Mouse (Mus musculus) neural tube, embryonic 14.5 days (tissue): ENCODE results near the gene Hist1h4h. TPM values are rescaled to one million over a fixed set of nuclear protein-coding genes. Genes with fewer than 3 reads are reported as not detected.

Experiments
- ATAC-seq: fragments of 200-750 bp; cut with Nextera tagmentation; 2 replicates; pipeline ENCODE4 v1.8.0; 2017; ENCODE audit warnings: low read depth, mild to moderate bottlenecking, moderate TSS enrichment, moderate library complexity
- H3K27ac ChIP-seq: fragments of 300-500 bp; sonication (generic); 2 replicates; pipeline ENCODE4 v1.5.1; 2014; ENCODE audit warnings: low read depth, mild to moderate bottlenecking, control low read depth, low read length, moderate library complexity, mixed read lengths
- H3K27me3 ChIP-seq: fragments of 300-500 bp; sonication (generic); 2 replicates; pipeline ENCODE4 v1.6.1; 2014; ENCODE audit warnings: low read length; ENCODE audit not compliant: control insufficient read depth, insufficient read depth
- H3K36me3 ChIP-seq: fragments of 300-500 bp; sonication (generic); 2 replicates; pipeline ENCODE4 v1.6.1; 2014; ENCODE audit warnings: low read length, mixed read lengths; ENCODE audit not compliant: control insufficient read depth, insufficient read depth
- H3K4me1 ChIP-seq: fragments of 300-500 bp; sonication (generic); 2 replicates; pipeline ENCODE4 v1.6.1; 2014; ENCODE audit warnings: low read length; ENCODE audit not compliant: control insufficient read depth, insufficient read depth
- H3K4me2 ChIP-seq: fragments of 300-500 bp; sonication (generic); 2 replicates; pipeline ENCODE4 v1.6.1; 2014; ENCODE audit warnings: mild to moderate bottlenecking, low read depth, low read length, control low read depth
- H3K4me3 ChIP-seq: fragments of 300-500 bp; sonication (generic); 2 replicates; pipeline ENCODE4 v1.5.1; 2014; ENCODE audit warnings: low read depth, low read length, control low read depth, mixed read lengths
- H3K9ac ChIP-seq: fragments of 300-500 bp; sonication (generic); replicated peaks from 2 replicates; pipeline ENCODE4 v1.6.1; 2014; ENCODE audit warnings: low read depth, mild to moderate bottlenecking, control low read depth, low read length, mixed read lengths
- H3K9me3 ChIP-seq: fragments of 300-500 bp; sonication (generic); 2 replicates; pipeline ENCODE4 v1.6.1; 2016; ENCODE audit warnings: low read length; ENCODE audit not compliant: control insufficient read depth
- WGBS: fragments of 180-500 bp; shearing (Covaris S2); extraction: QIAGEN DNeasy Blood & Tissue Kit; methylation state at CpG from one replicate; pipeline ENCODE4 v1.1.7; 2014; 5-methylcytosine and 5-hydroxymethylcytosine counted together
- polyA plus RNA-seq: library from polyadenylated mRNA; unstranded; fragments of >200 nt; fragmentation: Nextera tagmentation; extraction: Ambion mirVana; gene quantifications from 2 replicates; pipeline ENCODE4 v1.2.1, GENCODE M21; 2014

The Hist1h4h gene
- polyA plus RNA-seq, 1 experiment from 2014 or later, result 1.7 TPM

DNA sequence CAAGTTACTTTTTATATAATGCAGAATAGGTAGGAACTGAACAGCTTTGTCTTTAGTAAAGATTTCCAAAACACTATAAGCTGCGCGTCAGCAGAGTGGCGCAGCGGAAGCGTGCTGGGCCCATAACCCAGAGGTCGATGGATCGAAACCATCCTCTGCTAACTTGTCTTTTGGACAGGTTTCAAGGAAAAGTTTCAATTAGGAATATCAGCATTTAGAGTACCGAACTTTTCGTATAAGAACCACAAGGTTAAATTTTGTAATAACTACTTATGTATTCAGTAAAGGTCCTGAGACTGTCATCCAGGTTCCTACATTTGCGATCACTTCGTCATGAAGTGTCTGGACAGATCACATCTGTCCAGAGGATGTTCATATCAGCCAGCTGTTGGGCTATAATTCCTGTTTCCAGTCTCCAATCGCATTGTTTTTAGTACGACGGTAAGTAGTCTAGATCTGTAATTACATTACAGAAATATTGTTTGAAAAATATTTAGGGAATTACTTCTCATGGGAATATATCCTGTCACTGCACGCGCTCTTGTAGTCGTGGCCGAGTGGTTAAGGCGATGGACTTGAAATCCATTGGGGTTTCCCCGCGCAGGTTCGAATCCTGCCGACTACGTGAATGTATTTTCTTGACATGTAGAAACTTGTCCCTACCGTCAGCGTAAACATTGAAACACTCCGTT, 13.1 kb upstream of the Hist1h4h start:
- H3K9ac ChIP-seq, result no peak overlapping the region

DNA sequence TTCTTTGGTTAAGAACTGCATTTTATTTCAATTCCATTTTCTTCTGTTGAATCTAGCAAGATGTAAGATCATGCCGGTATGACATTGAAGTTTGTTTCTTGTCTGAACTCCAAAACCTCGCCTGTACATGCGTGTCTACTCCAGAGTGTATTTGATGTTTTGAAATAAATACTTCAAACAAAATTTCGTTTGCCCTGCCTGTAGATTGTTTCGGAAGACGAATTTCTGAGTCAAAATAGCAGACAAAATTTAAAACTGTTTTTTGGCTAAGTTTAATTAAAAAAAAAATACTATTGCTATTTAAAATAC, 12.6 kb upstream of the Hist1h4h start:
- Histone ChIP-seq H3K4me2 (peak overlapping the region; percentile 63), H3K27ac (no peak overlapping the region), H3K9ac (no peak overlapping the region), H3K4me3 (peak overlapping the region; percentile 39), H3K4me1 (peaks cover 4% of the 10 kb centered on the region; the same call in 1 of the 2 replicates), H3K9me3 (no peaks in the 10 kb centered on the region), H3K36me3 (no peaks in the 10 kb centered on the region), H3K27me3 (no peaks in the 10 kb centered on the region)
- no peak for ATAC-seq
- under 1% methylated on average over 6 of the region's 6 CpGs for WGBS

More for the DNA sequence above, 13.1 kb upstream of the Hist1h4h start:
- H3K27me3 ChIP-seq, result no peaks in the 10 kb centered on the region
- H3K4me2 ChIP-seq, result peak overlapping the region; percentile 63
- ATAC-seq, result peak; percentile 93
- no peaks in the 10 kb centered on the region for H3K36me3 ChIP-seq
- peaks cover 4% of the 10 kb centered on the region; the same call in 1 of the 2 replicates for H3K4me1 ChIP-seq
- under 1% methylated on average over 27 of the region's 27 CpGs for WGBS
- H3K9me3 ChIP-seq, result no peaks in the 10 kb centered on the region
- no peak overlapping the region for H3K27ac ChIP-seq
- H3K4me3 ChIP-seq, result peak overlapping the region; percentile 39

DNA sequence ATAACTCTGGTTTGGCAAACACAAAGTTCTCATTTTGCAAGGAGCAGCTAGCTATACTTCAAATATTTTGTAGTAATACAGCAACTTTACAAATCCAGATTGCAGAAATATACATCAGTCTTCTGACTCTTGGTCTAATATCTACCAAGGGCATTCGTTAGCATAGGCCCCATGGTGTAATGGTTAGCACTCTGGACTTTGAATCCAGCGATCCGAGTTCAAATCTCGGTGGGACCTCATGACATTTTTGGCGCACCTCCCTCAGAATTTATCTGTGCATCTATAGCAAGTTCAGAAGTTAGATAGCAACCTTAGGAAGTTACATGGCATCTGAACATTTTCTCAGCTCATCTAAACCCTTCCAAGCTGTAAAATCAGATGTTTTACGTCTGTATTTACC, 12.0 kb upstream of the Hist1h4h start:
- H3K4me2 ChIP-seq, result peak overlapping the region; percentile 61
- no peak overlapping the region for H3K9ac ChIP-seq
- H3K27ac ChIP-seq, result no peak overlapping the region
- peak; percentile 47 for ATAC-seq
- peaks cover 4% of the 10 kb centered on the region; the same call in 1 of the 2 replicates for H3K4me1 ChIP-seq
- WGBS, result under 1% methylated on average over 6 of the region's 6 CpGs
- no peaks in the 10 kb centered on the region for H3K36me3 ChIP-seq
- no peaks in the 10 kb centered on the region for H3K9me3 ChIP-seq
- H3K4me3 ChIP-seq, result peak overlapping the region; percentile 39
- H3K27me3 ChIP-seq, result no peaks in the 10 kb centered on the region

DNA sequence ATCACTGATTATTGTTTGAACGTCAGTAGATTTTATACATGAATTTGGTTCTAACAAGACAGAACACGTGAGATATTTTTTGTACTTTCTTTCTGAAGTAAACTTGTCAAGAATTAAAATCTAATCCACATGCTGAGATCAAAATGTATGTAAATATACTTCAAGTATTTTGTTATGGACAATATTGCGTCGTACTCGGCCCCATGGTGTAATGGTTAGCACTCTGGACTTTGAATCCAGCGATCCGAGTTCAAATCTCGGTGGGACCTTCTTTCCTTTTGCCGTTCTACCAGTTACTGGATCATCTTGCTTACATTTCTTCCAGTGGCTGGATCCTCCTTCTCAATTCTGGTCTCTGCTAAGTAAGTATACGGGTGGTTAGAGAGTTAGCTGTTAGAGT, 11.4 kb upstream of the Hist1h4h start:
- no peak overlapping the region for H3K9ac ChIP-seq
- peaks cover 4% of the 10 kb centered on the region; the same call in 1 of the 2 replicates for H3K4me1 ChIP-seq
- no peaks in the 10 kb centered on the region for H3K27me3 ChIP-seq
- ATAC-seq, result peak; percentile 47; the same call in 1 of the 2 replicates
- H3K4me2 ChIP-seq, result peak overlapping the region; percentile 61
- no peaks in the 10 kb centered on the region for H3K36me3 ChIP-seq
- H3K9me3 ChIP-seq, result no peaks in the 10 kb centered on the region
- under 1% methylated on average over 10 of the region's 10 CpGs for WGBS
- no peak overlapping the region for H3K27ac ChIP-seq
- peak overlapping the region; percentile 39 for H3K4me3 ChIP-seq

DNA sequence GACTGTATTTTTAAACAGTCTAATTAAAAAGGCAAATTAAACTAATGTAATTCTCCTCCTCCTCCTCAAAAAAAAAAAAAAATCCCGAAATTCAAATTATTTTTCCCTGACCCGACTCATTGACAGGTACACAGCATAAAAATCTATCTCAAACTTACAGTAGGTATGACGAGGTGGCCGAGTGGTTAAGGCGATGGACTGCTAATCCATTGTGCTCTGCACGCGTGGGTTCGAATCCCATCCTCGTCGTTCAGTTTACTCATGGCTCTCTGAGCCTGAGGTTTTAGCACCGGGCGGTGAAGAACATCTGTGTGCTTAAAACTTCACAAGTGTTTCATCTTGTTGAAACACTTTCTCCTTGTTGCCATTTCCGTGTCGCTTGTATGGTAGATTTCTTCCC, 9.1 kb upstream of the Hist1h4h start:
- no peak overlapping the region for H3K4me3 ChIP-seq
- ATAC-seq, result no peak
- no peak overlapping the region for H3K9ac ChIP-seq
- no peaks in the 10 kb centered on the region for H3K9me3 ChIP-seq
- H3K4me1 ChIP-seq, result no peaks in the 10 kb centered on the region
- no peak overlapping the region for H3K27ac ChIP-seq
- H3K4me2 ChIP-seq, result no peak overlapping the region
- no peaks in the 10 kb centered on the region for H3K36me3 ChIP-seq
- WGBS, result 2% methylated on average over 14 of the region's 14 CpGs
- no peaks in the 10 kb centered on the region for H3K27me3 ChIP-seq

DNA sequence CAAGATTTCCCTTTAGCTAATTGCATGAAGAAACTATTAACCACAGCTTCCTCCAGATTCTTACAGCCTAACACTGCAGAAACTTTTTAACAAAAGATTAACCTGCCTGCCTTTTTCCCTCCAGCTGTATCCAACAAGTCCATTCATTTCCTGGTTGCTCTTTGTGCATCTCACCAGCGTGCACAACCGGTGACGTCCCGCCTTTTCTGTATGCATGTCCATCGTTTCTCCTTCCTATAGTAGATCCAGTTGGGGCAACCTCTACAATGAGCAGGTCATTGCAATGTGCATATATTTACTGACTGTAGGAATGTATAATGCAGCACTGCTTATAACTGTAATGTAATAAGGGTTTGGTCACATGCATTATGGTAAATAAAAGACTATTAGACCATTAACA, 6.9 kb upstream of the Hist1h4h start:
- Histone ChIP-seq H3K4me3 (no peak overlapping the region), H3K4me1 (0 out of 2 replicates have a peak, but pooled peaks cover 4% of the 10 kb centered on the region), H3K27ac (no peak overlapping the region), H3K27me3 (no peaks in the 10 kb centered on the region), H3K4me2 (no peak overlapping the region), H3K9ac (no peak overlapping the region), H3K9me3 (no peaks in the 10 kb centered on the region), H3K36me3 (no peaks in the 10 kb centered on the region)
- no peak for ATAC-seq
- 48% methylated on average over 5 of the region's 5 CpGs for WGBS

DNA sequence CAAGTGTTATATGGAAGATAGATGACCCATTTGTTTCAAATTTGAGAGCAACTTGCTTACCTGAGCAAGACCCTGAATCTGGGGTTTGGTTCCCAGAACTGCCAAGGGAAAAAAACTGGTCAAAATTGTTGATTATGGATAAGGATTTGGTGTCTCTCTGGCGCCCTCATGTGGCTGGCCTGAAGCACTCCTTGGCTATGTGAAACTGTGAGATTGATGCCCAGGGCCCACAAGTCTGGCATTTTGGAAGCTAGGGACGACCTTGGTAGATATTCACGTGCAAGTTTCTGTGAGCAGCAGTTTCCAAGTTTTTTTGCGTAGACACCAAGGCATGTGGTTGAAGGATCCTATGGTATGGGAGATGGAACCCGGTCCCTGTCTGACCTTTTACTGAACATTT, 6.2 kb upstream of the Hist1h4h start:
- 17% methylated on average over 5 of the region's 5 CpGs for WGBS
- no peak overlapping the region for H3K4me3 ChIP-seq
- H3K27ac ChIP-seq, result no peak overlapping the region
- peak; percentile 32; the same call in 1 of the 2 replicates for ATAC-seq
- H3K27me3 ChIP-seq, result no peaks in the 10 kb centered on the region
- H3K4me2 ChIP-seq, result 0 out of 2 replicates have a peak overlapping the region, but pooled peaks have one; percentile 9
- no peaks in the 10 kb centered on the region for H3K36me3 ChIP-seq
- no peak overlapping the region for H3K9ac ChIP-seq
- 0 out of 2 replicates have a peak, but pooled peaks cover 4% of the 10 kb centered on the region for H3K4me1 ChIP-seq
- no peaks in the 10 kb centered on the region for H3K9me3 ChIP-seq

DNA sequence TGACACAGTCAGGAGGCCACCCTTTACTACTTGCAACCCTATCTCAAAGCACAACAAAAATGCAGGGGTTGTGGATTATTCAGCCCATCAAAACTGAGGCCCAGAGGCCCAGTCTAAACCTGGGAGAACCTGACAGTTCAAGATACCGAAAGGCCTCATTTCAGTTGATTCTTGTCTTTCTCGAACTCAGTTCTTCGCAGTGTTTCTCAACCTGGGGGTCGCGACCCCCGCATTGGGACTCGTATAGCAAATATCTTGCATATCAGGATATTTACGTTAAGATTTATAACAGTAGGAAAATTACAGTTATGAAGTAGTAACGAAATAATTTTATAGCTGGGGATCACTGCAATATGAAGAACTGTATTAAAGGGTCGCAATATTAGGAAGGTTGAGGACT, 4.9 kb upstream of the Hist1h4h start:
- peak overlapping the region; percentile 39 for H3K4me3 ChIP-seq
- 3% methylated on average over 10 of the region's 10 CpGs for WGBS
- H3K36me3 ChIP-seq, result no peaks in the 10 kb centered on the region
- no peak for ATAC-seq
- peak overlapping the region; percentile 48 for H3K4me2 ChIP-seq
- 0 out of 2 replicates have a peak, but pooled peaks cover 8% of the 10 kb centered on the region for H3K4me1 ChIP-seq
- H3K27me3 ChIP-seq, result no peaks in the 10 kb centered on the region
- H3K27ac ChIP-seq, result no peak overlapping the region
- no peak overlapping the region for H3K9ac ChIP-seq
- no peaks in the 10 kb centered on the region for H3K9me3 ChIP-seq

DNA sequence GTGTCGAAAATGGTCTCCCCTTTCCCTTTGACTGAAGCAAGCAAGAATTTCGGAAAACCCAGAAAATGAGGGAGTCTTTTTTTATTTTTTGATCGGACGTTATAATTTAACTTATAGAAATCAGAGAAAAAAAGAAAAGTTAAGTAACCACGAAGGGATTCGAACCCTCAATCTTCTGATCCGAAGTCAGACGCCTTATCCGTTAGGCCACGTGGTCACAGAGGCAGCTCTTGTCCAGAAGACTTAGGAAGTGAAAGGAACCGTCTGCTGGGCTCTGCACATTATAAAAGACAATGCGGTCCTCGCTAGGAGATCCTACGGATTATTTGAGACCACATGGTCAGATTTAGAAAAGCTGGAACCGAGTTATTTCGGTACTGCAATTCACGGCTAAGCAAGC, 4.5 kb upstream of the Hist1h4h start:
- peak overlapping the region; percentile 48 for H3K4me2 ChIP-seq
- H3K4me1 ChIP-seq, result 0 out of 2 replicates have a peak, but pooled peaks cover 8% of the 10 kb centered on the region
- H3K27ac ChIP-seq, result no peak overlapping the region; the same call in 1 of the 2 replicates
- H3K4me3 ChIP-seq, result peak overlapping the region; percentile 39
- 1% methylated on average over 17 of the region's 17 CpGs for WGBS
- H3K9me3 ChIP-seq, result no peaks in the 10 kb centered on the region
- H3K9ac ChIP-seq, result no peak overlapping the region; the same call in 1 of the 2 replicates
- ATAC-seq, result peak; percentile 52; the same call in 1 of the 2 replicates
- no peaks in the 10 kb centered on the region for H3K27me3 ChIP-seq
- H3K36me3 ChIP-seq, result no peaks in the 10 kb centered on the region
